Mouse (Mus musculus) midbrain, embryonic 11.5 days (tissue): Measurements from ENCODE around the gene Fryl. TPM values are rescaled to one million over a fixed set of nuclear protein-coding genes. Genes with fewer than 3 reads are reported as not detected.
"Not testable (repeated sequence)": the region's sequence is repeated elsewhere in the genome, so short reads cannot be mapped to it uniquely, and the experiment has no call there.

ENCODE experiments used
- ATAC-seq: fragments of 200-750 bp; cut with Nextera tagmentation; 2 replicates; pipeline ENCODE4 v1.8.0; 2017; ENCODE audit warnings: moderate TSS enrichment, moderate library complexity; ENCODE audit not compliant: low FRiP score
- DNase-seq: peaks from one replicate; pipeline ENCODE4 v3.0.0; 2015; ENCODE audit warnings: low spot score; ENCODE audit errors: missing footprints
- H3K27ac ChIP-seq: fragments of 300-500 bp; sonication (generic); 2 replicates; pipeline ENCODE4 v1.5.1; 2014; ENCODE audit warnings: low read depth, low read length
- H3K27me3 ChIP-seq: fragments of 300-500 bp; sonication (generic); 2 replicates; pipeline ENCODE4 v1.6.1; 2014; ENCODE audit warnings: mild to moderate bottlenecking, low read length, moderate library complexity, mixed read lengths; ENCODE audit not compliant: control insufficient read depth, insufficient read depth
- H3K36me3 ChIP-seq: fragments of 300-500 bp; sonication (generic); 2 replicates; pipeline ENCODE4 v1.6.1; 2014; ENCODE audit warnings: mild to moderate bottlenecking, low read length, moderate library complexity, mixed read lengths; ENCODE audit not compliant: control insufficient read depth, insufficient read depth
- H3K4me1 ChIP-seq: fragments of 300-500 bp; sonication (generic); 2 replicates; pipeline ENCODE4 v1.6.1; 2014; ENCODE audit warnings: low read length; ENCODE audit not compliant: control insufficient read depth, insufficient read depth
- H3K4me2 ChIP-seq: fragments of 300-500 bp; sonication (generic); 2 replicates; pipeline ENCODE4 v1.6.1; 2014; ENCODE audit warnings: mild to moderate bottlenecking, moderate library complexity
- H3K4me3 ChIP-seq: fragments of 300-500 bp; sonication (generic); 2 replicates; pipeline ENCODE4 v1.5.1; 2014; ENCODE audit warnings: low read depth, low read length
- H3K9ac ChIP-seq: fragments of 300-500 bp; sonication (generic); 2 replicates; pipeline ENCODE4 v1.6.1; 2014; ENCODE audit warnings: low read length
- H3K9me3 ChIP-seq: fragments of 300-500 bp; sonication (generic); 2 replicates; pipeline ENCODE4 v1.6.1; 2016; ENCODE audit warnings: low read length; ENCODE audit not compliant: control insufficient read depth
- WGBS: fragments of 180-500 bp; shearing (Covaris S2); extraction: QIAGEN DNeasy Blood & Tissue Kit; methylation state at CpG from one replicate; pipeline ENCODE4 v1.1.7; 2014; 5-methylcytosine and 5-hydroxymethylcytosine counted together
- polyA plus RNA-seq: library from polyadenylated mRNA; unstranded; fragments of >200 nt; fragmentation: Nextera tagmentation; extraction: Ambion mirVana; gene quantifications from 2 replicates; pipeline ENCODE4 v1.2.1, GENCODE M21; 2014

The Fryl gene
- polyA plus RNA-seq, 1 experiment from 2014 or later = 39.0 TPM

DNA sequence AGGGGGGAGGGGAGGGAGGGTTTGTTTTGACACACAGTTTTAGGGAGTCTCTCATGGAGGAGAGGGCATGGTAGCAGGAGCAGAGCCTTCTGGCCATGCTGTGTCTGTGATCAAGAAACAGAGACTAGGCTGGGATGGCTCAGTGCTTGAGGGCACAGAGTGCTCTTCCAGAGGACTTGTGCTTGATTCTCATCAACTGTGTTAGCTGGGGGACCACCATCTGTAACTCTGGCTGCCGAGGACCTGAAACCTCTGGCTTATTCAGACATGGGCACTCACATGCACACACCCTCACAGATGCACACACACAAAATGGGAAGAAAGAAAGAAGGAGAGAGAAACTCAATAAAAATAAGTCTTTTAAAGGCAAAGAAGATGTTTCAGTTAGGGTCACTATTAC, 257.9 kb downstream of the Fryl start:
- DNase-seq, H3K9ac ChIP-seq, ATAC-seq, H3K4me3 ChIP-seq, H3K27me3 ChIP-seq, H3K4me2 ChIP-seq, H3K27ac ChIP-seq, H3K36me3 ChIP-seq, H3K9me3 ChIP-seq: not testable (repeated sequence)
- H3K4me1 ChIP-seq = peaks cover 12% of the 10 kb centered on the region; the same call in 1 of the 2 replicates
- WGBS = 80% methylated on average over 1 of the region's 1 CpGs

DNA sequence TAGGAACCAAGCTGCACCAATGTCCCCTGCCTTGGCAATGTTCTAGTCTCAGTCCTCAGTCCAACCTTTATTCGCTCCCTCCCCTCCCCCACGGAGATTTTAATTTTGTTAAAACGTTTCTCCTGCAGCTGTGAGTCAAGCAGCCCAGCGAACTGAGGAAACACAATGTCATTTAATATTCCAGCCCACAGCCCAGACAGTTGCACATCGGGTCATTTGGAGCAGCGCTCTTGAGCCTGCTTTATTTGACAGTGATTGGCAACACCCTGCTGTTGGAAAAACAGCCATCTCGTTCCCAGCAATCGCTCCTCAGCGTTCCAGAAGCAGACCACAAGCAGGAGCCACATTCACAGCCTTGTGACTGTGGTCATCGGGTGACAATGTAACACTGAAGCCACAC, 261.0 kb downstream of the Fryl start:
- Histone ChIP-seq H3K9ac (no peak overlapping the region), H3K4me3 (no peak overlapping the region), H3K4me2 (no peak overlapping the region), H3K27me3 (no peaks in the 10 kb centered on the region), H3K27ac (no peak overlapping the region), H3K4me1 (peaks cover 12% of the 10 kb centered on the region; the same call in 1 of the 2 replicates), H3K36me3 (no peaks in the 10 kb centered on the region), H3K9me3 (no peaks in the 10 kb centered on the region)
- ATAC-seq (no peak; the same call in 1 of the 2 replicates), DNase-seq (no peak)
- WGBS = 34% methylated on average over 10 of the region's 10 CpGs

DNA sequence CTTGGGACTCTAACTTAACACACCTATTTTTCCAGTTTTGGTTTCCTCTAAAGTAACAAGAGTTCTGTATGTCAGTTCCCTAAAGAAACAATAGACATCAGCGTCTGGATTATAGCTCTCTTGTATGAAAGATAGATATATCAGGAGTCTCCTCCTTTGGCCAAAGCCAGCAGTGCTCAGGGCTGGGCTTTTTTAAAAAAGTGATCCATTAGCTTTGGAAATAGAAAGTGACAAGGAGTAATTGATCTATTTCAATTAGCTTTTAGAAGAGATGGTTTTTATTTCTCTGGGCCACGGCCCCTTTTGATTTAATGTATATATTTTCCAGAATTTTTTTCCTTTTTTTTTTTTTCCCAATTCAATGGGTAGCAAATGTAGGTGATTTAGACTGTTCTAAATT, 261.5 kb downstream of the Fryl start:
- Histone ChIP-seq H3K4me2 (no peak overlapping the region), H3K27me3 (no peaks in the 10 kb centered on the region), H3K4me1 (peaks cover 12% of the 10 kb centered on the region; the same call in 1 of the 2 replicates), H3K4me3 (no peak overlapping the region), H3K9me3 (no peaks in the 10 kb centered on the region), H3K27ac (no peak overlapping the region), H3K9ac (no peak overlapping the region), H3K36me3 (no peaks in the 10 kb centered on the region)
- DNase-seq = peak; percentile 85
- ATAC-seq = no peak
- 78% methylated on average over 2 of the region's 2 CpGs for WGBS

DNA sequence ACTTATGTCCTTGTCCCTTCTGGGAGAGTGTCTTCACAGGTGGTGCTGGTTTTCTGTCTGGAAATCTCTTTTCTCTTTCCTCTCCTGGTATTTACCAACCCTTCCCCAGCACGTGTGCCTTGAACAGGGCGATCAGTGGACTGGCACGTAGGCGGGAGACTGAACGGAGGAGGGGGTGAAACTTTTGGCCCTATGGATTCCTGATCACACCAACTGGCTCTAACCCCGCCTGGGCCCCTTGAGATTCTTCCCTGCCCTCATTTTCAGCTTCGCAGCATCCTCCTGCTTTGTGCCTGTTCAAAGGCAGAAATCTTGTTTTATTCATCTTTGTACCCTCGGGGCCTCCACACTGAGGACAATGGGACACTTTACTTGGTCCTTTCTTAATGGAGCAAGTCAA, 262.0 kb downstream of the Fryl start:
- no peak for DNase-seq

DNA sequence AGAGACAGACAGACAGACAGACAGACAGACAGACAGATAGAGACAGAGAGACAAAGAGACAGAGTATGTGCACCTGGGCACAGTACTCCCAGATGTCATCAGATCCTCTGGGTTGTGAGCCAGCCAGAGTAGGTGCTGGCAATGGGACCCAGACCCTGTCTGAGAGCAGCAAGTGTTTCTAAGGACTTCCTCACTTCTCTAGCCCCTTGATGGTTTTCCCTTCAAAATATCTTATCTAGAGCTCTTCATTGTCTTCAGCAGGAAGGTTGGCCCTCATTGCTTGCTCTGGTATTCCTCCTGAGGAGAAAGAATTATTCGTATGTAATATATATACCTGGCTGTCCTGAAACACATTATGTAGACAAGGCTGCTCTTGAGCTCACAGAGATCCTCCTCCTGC, 263.9 kb downstream of the Fryl start:
- Histone ChIP-seq H3K4me2 (no peak overlapping the region), H3K36me3 (no peaks in the 10 kb centered on the region), H3K9ac (no peak overlapping the region), H3K27ac (no peak overlapping the region), H3K4me1 (peaks cover 12% of the 10 kb centered on the region; the same call in 1 of the 2 replicates), H3K9me3 (no peaks in the 10 kb centered on the region), H3K27me3 (no peaks in the 10 kb centered on the region), H3K4me3 (no peak overlapping the region)
- DNase-seq (no peak), ATAC-seq (no peak)
- WGBS = 89% methylated on average over 1 of the region's 1 CpGs

More for the DNA sequence above, 262.0 kb downstream of the Fryl start:
- Histone ChIP-seq H3K9ac (no peak overlapping the region), H3K9me3 (no peaks in the 10 kb centered on the region), H3K27ac (no peak overlapping the region), H3K36me3 (no peaks in the 10 kb centered on the region), H3K4me3 (no peak overlapping the region), H3K4me2 (no peak overlapping the region), H3K4me1 (peaks cover 12% of the 10 kb centered on the region; the same call in 1 of the 2 replicates), H3K27me3 (no peaks in the 10 kb centered on the region)
- peak; percentile 57; the same call in 1 of the 2 replicates for ATAC-seq
- 40% methylated on average over 8 of the region's 8 CpGs for WGBS

DNA sequence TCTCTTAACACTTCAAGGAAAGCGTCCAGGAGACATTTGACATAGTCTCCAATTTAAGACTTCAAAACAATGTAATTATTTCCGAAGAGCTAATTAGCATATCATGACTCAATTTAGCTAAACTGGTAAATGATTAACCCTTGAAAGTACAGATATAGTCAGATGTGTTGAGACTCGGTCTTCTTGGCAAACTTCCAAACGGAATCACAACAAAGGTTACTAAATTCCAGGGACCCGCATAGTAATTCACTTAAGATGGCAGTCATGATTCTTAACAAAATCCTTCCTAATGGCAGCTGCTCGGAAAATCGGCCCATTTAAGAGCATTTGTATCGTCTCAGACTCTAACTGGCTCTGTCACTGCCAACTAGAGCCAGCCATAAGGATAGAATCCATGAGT, 266.7 kb downstream of the Fryl start:
- H3K9ac ChIP-seq = no peak overlapping the region
- H3K9me3 ChIP-seq = no peaks in the 10 kb centered on the region
- ATAC-seq = no peak
- H3K4me3 ChIP-seq = no peak overlapping the region
- no peak for DNase-seq
- H3K4me1 ChIP-seq = peaks cover 7% of the 10 kb centered on the region; the same call in 1 of the 2 replicates
- H3K36me3 ChIP-seq = no peaks in the 10 kb centered on the region
- H3K4me2 ChIP-seq = no peak overlapping the region
- no peaks in the 10 kb centered on the region for H3K27me3 ChIP-seq
- WGBS = 85% methylated on average over 8 of the region's 8 CpGs
- no peak overlapping the region for H3K27ac ChIP-seq

DNA sequence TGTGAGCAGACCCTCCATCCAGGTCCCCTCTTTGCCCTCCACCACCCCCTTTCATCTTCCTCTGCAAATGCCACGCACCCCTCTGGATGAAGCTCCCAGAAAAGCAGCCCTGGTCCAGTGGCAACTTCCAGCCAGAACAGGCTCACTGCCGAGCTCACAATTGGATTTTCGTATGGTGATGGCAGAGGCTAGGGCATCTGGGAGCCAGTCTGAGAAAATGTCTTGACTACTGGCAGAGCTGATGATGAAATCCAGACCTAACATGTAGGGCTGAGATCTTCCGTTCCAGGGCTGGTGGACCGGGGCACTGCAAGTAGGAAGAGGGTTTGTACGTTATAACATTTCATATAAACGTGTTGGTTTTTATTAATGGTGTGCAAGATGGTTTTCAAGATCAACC, 268.6 kb downstream of the Fryl start:
- ATAC-seq = no peak
- Histone ChIP-seq H3K4me1 (no peaks in the 10 kb centered on the region), H3K9ac (no peak overlapping the region), H3K9me3 (no peaks in the 10 kb centered on the region), H3K4me2 (no peak overlapping the region), H3K36me3 (no peaks in the 10 kb centered on the region), H3K27me3 (no peaks in the 10 kb centered on the region), H3K4me3 (no peak overlapping the region), H3K27ac (no peak overlapping the region)
- WGBS = 91% methylated on average over 7 of the region's 7 CpGs
- DNase-seq = no peak

DNA sequence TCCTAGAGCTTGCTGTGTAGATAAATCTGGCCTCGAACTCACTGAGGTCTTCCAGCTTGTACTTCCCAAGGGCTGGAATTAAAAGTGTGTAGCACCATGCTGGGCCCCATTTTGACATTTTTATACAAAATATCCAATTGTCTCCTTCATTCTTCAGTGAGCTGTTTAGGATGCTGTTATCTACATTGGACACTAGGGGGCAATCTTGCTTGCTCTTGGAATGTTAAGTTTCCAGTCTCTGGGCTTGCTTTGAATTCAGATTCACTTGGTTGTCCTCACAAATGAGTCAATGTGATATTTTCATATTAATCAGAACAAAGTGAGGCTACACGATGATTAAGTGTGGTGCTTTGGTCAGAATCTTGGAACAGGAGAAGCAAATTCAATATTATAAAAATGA, 272.3 kb downstream of the Fryl start:
- Histone ChIP-seq H3K9me3 (no peaks in the 10 kb centered on the region), H3K27ac (no peak overlapping the region), H3K4me3 (no peak overlapping the region), H3K9ac (no peak overlapping the region), H3K36me3 (no peaks in the 10 kb centered on the region), H3K4me1 (no peaks in the 10 kb centered on the region), H3K4me2 (no peak overlapping the region), H3K27me3 (no peaks in the 10 kb centered on the region)
- ATAC-seq (no peak), DNase-seq (no peak)
- WGBS = 6% methylated on average over 2 of the region's 2 CpGs

DNA sequence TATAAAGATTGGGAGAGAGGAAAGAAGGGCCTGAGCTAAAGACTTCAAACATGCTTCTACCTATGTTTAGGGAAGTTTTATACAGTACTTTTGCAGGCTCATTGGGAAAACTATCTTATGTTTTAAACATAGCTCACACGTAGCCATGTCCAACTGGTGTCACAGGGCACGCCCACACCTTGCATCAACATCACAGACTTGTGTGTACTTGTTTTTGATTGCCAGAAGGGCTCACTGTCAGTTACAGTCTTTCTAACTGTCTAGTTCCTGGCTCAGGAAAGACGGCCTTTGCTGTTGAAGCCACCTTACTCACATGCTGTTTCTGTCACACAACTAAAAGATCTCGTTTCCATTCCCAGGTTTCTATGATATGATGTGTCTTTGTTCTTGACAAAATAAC, 279.9 kb downstream of the Fryl start:
- H3K36me3 ChIP-seq = peaks cover 2% of the 10 kb centered on the region; the same call in 1 of the 2 replicates
- ATAC-seq (no peak), DNase-seq (no peak)
- H3K9me3 ChIP-seq = no peaks in the 10 kb centered on the region
- no peak overlapping the region for H3K4me3 ChIP-seq
- H3K27ac ChIP-seq = no peak overlapping the region
- H3K4me1 ChIP-seq = peaks cover 2% of the 10 kb centered on the region; the same call in 1 of the 2 replicates
- no peak overlapping the region for H3K9ac ChIP-seq
- no peaks in the 10 kb centered on the region for H3K27me3 ChIP-seq
- no peak overlapping the region for H3K4me2 ChIP-seq
- 98% methylated on average over 4 of the region's 4 CpGs for WGBS
